ENCODE assay signal across 8 mouse cellular contexts in genomic region chr14:46661792-46662545, GRCm38 (mm10).
A peak's percentile ranks its signal among the peaks of the same experiment; 100 is the strongest.
DNase-seq lines count a peak whose midpoint lies in the region; ATAC-seq and TF ChIP-seq lines count a peak whose summit lies in the region.

No protein-coding gene starts in this region.

- H3K27me3 ChIP-seq in lung, embryonic 15.5 days, result no peaks in the 10 kb centered on the region
- 0 out of 2 replicates have a peak, but pooled peaks cover 3% of the 10 kb centered on the region for H3K27me3 ChIP-seq in forebrain, embryonic 15.5 days
- no peaks in the 10 kb centered on the region for H3K27me3 ChIP-seq in liver, embryonic 13.5 days
- no peaks in the 10 kb centered on the region for H3K27me3 ChIP-seq in stomach, embryonic 15.5 days (replicated peaks)
- no peaks in the 10 kb centered on the region for H3K27me3 ChIP-seq in cerebellum, adult 2 months (ENCODE audit: control insufficient read depth, insufficient read depth, low read length)

- DNase-seq in lung, adult 2 months, result no peak
- DNase-seq in liver, embryonic 13.5 days, result no peak
- no peak for DNase-seq in cerebellum, adult 2 months
- no peak for DNase-seq in layer of hippocampus, adult 18-20 months (ENCODE audit: low spot score in 2 of 2)
- DNase-seq in adrenal gland, postnatal 36 days, result no peak

- no peak overlapping the region for H3K4me3 ChIP-seq in lung, embryonic 15.5 days
- no peak overlapping the region for H3K4me3 ChIP-seq in lung, adult 2 months (replicated peaks; ENCODE audit: extremely low read depth, low read depth, low read length)
- no peak overlapping the region for H3K4me3 ChIP-seq in forebrain, embryonic 15.5 days
- no peak overlapping the region for H3K4me3 ChIP-seq in liver, embryonic 13.5 days (replicated peaks)
- H3K4me3 ChIP-seq in stomach, embryonic 15.5 days (replicated peaks), result no peak overlapping the region
- no peak overlapping the region for H3K4me3 ChIP-seq in cerebellum, adult 2 months (replicated peaks; ENCODE audit: insufficient read depth, low read depth, low read length)

- no peaks in the 10 kb centered on the region for H3K36me3 ChIP-seq in lung, embryonic 15.5 days
- H3K36me3 ChIP-seq in forebrain, embryonic 15.5 days, result no peaks in the 10 kb centered on the region
- no peaks in the 10 kb centered on the region for H3K36me3 ChIP-seq in liver, embryonic 13.5 days
- no peaks in the 10 kb centered on the region for H3K36me3 ChIP-seq in stomach, embryonic 15.5 days

- no peak for TF ChIP-seq POLR2A in lung, adult 2 months (IDR thresholded peaks at IDR 0.05; ENCODE audit: borderline replicate concordance, extremely low read depth, low read depth, low read length)
- no peak for TF ChIP-seq POLR2A in cerebellum, adult 2 months (IDR thresholded peaks at IDR 0.05; ENCODE audit: borderline replicate concordance, insufficient read depth, low read length)

- ATAC-seq in lung, embryonic 15.5 days (ENCODE audit: borderline replicate concordance, extremely low read depth, low FRiP score, low TSS enrichment), result 0 out of 2 replicates have a peak, but pooled peaks have one; percentile 63
- peak; percentile 72 for ATAC-seq in forebrain, embryonic 15.5 days (replicated peaks)
- peak; percentile 39; the same call in 1 of the 2 replicates for ATAC-seq in liver, embryonic 13.5 days (ENCODE audit: low read depth)
- ATAC-seq in stomach, embryonic 15.5 days (ENCODE audit: insufficient read depth, low FRiP score, low read depth), result peak; percentile 53; the same call in 1 of the 2 replicates

- H3K4me1 ChIP-seq in lung, embryonic 15.5 days, result peaks cover 14% of the 10 kb centered on the region
- no peaks in the 10 kb centered on the region for H3K4me1 ChIP-seq in lung, adult 2 months (ENCODE audit: control insufficient read depth, insufficient read depth, low read length)
- peaks cover 9% of the 10 kb centered on the region for H3K4me1 ChIP-seq in forebrain, embryonic 15.5 days
- peaks cover 23% of the 10 kb centered on the region for H3K4me1 ChIP-seq in liver, embryonic 13.5 days (replicated peaks)
- H3K4me1 ChIP-seq in stomach, embryonic 15.5 days, result no peaks in the 10 kb centered on the region
- no peaks in the 10 kb centered on the region for H3K4me1 ChIP-seq in cerebellum, adult 2 months (ENCODE audit: control insufficient read depth, insufficient read depth, low read length)

- TF ChIP-seq CTCF in lung, adult 2 months (IDR thresholded peaks at IDR 0.05; ENCODE audit: insufficient read depth, low read length), result no peak
- TF ChIP-seq CTCF in cerebellum, adult 2 months (IDR thresholded peaks at IDR 0.05; ENCODE audit: borderline replicate concordance, insufficient read depth, low read depth, low read length), result no peak

- H3K27ac ChIP-seq in lung, embryonic 15.5 days, result no peak overlapping the region
- no peak overlapping the region for H3K27ac ChIP-seq in forebrain, embryonic 15.5 days (replicated peaks)
- H3K27ac ChIP-seq in liver, embryonic 13.5 days, result no peak overlapping the region
- no peak overlapping the region for H3K27ac ChIP-seq in stomach, embryonic 15.5 days
- H3K27ac ChIP-seq in cerebellum, adult 2 months (ENCODE audit: insufficient read depth, low read length), result no peak overlapping the region

- WGBS in lung, embryonic 15.5 days, result 16% methylated on average over 9 of the region's 9 CpGs
- WGBS in lung, adult 2 months, result 34% methylated on average over 9 of the region's 9 CpGs
- WGBS in forebrain, embryonic 15.5 days, result 6% methylated on average over 9 of the region's 9 CpGs
- WGBS in liver, embryonic 13.5 days (ENCODE audit: insufficient replicate concordance), result 30% methylated on average over 9 of the region's 9 CpGs
- 15% methylated on average over 9 of the region's 9 CpGs for WGBS in stomach, embryonic 15.5 days
- 10% methylated on average over 9 of the region's 9 CpGs for WGBS in cerebellum, adult 2 months

- H3K9ac ChIP-seq in lung, embryonic 15.5 days, result no peak overlapping the region
- H3K9ac ChIP-seq in forebrain, embryonic 15.5 days (replicated peaks), result no peak overlapping the region
- H3K9ac ChIP-seq in liver, embryonic 13.5 days, result no peak overlapping the region
- H3K9ac ChIP-seq in stomach, embryonic 15.5 days, result no peak overlapping the region

- no peak overlapping the region for H3K4me2 ChIP-seq in lung, embryonic 15.5 days
- no peak overlapping the region for H3K4me2 ChIP-seq in forebrain, embryonic 15.5 days (replicated peaks)
- H3K4me2 ChIP-seq in liver, embryonic 13.5 days, result no peak overlapping the region
- no peak overlapping the region for H3K4me2 ChIP-seq in stomach, embryonic 15.5 days

- H3K9me3 ChIP-seq in lung, embryonic 15.5 days, result no peaks in the 10 kb centered on the region
- H3K9me3 ChIP-seq in forebrain, embryonic 15.5 days, result no peaks in the 10 kb centered on the region
- H3K9me3 ChIP-seq in liver, embryonic 13.5 days (replicated peaks), result no peaks in the 10 kb centered on the region
- H3K9me3 ChIP-seq in stomach, embryonic 15.5 days, result no peaks in the 10 kb centered on the region
